Mouse (Mus musculus) cerebellum, postnatal 4 days (tissue): Measurements from ENCODE around the gene Hmgn3.
"Not testable (repeated sequence)": the region's sequence is repeated elsewhere in the genome, so short reads cannot be mapped to it uniquely, and the experiment has no call there.

Source experiments
- DNase-seq, 2 experiments: peaks; one replicate each; pipeline ENCODE4 v3.0.0; 2022; ENCODE audit warnings: low spot score in 2 of 2, mixed read lengths in 1 of 2

Hmgn3 gene

GRCm38 (mm10) chr9:83146446-83147188, at the start of gene Hmgn3:
Gene Hmgn3 (minus strand): TSS chr9:83146685.
- peak; percentile 85 to 89 for DNase-seq

GRCm38 (mm10) chr9:83195765-83196164, 49.3 kb upstream of the Hmgn3 start:
- DNase-seq, result no peak

DNA sequence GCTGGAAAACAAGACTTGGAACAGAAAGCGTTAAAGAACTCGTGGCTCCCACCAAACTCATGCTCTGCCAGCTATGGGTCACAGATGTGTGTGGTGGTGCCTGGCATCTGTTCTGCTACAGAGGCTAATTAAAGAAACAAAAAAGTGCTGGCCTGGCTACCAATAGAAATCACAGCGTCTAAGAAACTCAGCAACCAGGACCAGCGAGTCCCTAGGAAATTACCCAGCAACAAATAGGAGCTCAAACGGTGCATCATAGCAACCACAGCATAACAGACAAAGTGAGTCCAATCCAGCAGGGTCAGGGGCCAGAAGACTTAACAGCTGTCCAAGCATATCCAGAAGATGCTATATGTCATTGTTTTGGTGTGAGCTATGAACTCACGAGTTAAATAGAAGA, 48.5 kb upstream of the Hmgn3 start:
- DNase-seq, result no peak

DNA sequence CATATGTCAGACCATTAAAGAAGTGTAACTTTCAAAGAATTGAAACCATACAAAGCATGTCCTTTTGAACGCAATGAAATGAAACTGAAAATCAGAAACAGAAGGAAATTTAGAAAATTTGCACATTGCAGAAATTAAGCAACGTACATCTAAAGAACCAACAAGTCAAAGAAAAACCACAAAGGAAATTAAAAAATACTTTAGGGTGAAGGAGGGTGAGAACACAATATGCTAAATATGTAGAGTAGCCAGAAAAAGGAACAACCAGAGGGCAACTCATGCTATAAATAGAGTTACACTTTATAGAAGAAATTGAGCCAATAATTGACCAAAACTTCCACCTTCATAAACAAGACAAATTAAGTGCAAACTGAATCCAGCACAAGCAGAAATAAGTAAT, 41.3 kb upstream of the Hmgn3 start:
- DNase-seq, result no peak

- peak; percentile 41 to 65 for DNase-seq
Observed at GRCm38 (mm10) chr9:83145591-83146445, 667 bp downstream of the Hmgn3 start.

GRCm38 (mm10) chr9:83129831-83130230, 16.7 kb downstream of the Hmgn3 start:
- DNase-seq, result no peak

DNA sequence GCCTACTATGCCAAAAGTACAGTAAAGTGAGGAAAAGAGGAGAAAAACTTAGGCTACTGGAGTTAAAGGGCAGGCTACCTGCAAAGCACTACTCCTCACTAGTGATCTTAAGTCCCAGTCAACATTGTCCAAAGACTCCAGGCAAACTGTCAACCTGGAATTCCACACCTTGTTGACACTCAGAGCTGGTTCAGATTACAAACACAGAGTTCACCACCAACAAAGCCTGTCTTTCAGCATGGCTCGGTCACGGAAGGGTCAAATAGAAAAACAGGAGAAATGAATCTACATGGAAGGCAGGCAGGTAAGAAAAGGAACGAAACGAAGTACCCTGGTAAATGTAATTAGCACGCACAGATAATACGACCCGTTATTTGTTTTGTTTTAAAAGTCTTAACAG, 18.6 kb downstream of the Hmgn3 start:
- DNase-seq, result no peak

DNA sequence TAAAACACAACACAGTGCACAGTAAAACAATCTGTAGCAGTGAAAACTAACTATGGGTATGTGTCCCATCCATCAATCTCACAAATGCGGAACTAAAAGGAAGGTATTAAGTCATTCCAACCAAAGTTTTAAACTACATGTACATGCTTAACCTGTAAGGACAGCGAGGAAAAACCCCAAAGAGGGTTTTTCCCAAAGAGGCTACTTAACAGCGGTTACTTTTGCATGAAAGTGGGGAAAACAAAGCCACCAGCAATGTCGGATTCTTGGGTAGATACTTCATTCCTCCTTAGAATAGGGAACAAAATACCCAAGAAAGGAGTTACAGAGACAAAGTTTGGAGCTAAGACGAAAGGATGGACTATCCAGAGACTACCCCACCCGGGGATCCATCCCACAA, 20.0 kb downstream of the Hmgn3 start:
- not testable (repeated sequence) for DNase-seq

DNA sequence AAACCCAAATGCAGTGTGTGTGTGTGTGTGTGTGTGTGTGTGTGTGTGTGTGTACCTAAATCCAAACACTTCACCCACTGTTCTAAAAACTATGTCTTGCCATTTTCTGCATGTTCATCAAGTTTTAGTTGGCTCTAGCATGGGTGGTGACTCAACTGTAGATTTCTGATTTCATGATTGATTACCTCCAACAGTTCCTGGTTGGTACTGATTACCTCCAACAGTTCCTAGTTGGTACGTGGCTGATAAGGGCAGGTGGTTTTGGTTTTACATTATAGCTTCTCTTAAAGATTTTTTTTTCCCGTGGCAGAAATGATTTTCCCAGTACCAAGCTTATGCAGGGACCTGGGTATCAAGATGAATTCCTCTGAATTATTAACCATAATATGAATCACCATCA, 27.3 kb downstream of the Hmgn3 start:
- DNase-seq, result no peak

- no peak for DNase-seq
Observed at GRCm38 (mm10) chr9:83117486-83117885, 29.0 kb downstream of the Hmgn3 start.

DNA sequence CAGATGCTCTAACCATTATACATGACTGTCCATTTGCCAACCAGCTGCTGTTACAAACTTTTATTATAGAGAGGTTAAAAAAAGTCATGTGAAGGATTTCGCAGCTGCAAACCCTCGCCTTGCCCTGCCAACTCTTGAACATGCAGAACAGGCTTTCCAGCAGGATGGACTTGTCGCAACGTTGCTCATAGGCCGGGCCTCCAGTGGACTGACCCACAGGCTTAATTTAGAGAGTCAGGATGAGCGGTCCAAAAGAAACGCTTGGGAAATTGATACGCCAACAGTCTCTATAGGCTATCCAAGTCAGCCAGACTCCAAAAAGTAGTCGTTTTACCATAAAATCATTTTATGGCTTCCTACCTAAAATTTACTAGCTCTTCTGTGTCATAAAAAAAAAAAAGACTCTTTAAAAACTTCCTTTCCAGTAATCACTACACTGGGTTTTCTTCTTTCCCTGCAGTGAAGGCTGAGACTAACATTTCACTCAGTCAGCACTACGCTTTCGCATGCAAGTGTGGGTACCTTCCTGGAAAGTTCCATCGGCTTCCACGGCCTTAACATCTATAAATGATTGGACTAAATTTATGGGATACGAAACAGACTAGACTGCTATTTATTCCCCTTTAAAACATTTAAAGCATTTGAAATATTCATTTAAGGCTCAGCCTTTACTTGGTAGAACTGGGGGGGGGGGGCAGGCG, 29.6 kb downstream of the Hmgn3 start:
- DNase-seq, result no peak

- no peak for DNase-seq
Observed at GRCm38 (mm10) chr9:83115676-83116075, 30.8 kb downstream of the Hmgn3 start.

- no peak for DNase-seq
Observed at GRCm38 (mm10) chr9:83113800-83114217, 32.7 kb downstream of the Hmgn3 start.

DNA sequence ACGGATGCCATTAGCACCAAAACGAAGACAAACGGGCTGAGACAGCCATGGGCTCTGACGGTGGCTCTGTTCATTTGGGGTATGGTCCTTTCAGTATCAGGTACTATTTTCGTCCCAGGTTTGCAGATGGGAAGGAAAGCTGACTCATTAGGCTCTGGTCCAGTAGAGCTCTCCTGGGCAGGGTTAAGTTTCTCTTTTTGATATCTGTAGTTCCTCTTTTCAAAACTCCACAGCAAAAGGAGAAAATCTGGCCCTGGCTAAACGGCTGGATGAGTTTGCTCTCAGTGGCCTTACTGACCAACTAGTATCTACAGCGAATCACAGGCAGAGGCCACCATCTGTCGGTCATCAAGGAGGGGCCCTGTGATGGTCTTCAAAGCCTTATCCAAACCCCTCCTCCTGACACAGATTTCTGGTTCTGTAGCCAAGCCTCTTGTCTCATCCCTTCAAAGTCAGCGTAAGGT, 34.1 kb downstream of the Hmgn3 start:
- DNase-seq, result no peak

- no peak for DNase-seq
Observed at GRCm38 (mm10) chr9:83111789-83112188, 34.7 kb downstream of the Hmgn3 start.

DNA sequence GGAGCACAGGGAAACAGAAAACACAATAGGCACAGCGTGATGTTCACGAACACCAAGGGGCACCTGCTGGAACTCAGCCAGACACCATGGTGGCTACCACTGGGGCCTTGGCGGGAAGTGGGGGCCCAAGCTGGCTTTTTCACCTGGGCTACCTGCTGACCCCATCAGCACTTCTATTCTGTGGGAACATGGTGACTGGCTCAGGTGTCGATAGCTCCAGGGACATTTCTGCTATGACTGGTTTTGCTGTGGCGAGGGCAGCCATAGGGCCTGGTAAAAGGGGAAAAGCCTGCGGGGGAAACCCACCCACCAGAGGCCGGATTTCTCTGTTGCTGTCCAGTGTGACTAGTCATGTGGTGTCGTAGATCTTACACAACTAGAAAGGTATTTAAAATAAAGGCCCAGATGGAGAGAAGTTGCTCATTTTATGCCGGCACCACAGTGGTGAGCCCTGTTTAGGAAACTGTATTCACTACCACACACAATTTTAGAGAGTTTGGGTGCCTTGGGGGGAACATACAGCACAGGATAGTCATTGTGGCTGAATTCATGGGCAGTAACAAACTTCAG, 35.3 kb downstream of the Hmgn3 start:
- no peak for DNase-seq

DNA sequence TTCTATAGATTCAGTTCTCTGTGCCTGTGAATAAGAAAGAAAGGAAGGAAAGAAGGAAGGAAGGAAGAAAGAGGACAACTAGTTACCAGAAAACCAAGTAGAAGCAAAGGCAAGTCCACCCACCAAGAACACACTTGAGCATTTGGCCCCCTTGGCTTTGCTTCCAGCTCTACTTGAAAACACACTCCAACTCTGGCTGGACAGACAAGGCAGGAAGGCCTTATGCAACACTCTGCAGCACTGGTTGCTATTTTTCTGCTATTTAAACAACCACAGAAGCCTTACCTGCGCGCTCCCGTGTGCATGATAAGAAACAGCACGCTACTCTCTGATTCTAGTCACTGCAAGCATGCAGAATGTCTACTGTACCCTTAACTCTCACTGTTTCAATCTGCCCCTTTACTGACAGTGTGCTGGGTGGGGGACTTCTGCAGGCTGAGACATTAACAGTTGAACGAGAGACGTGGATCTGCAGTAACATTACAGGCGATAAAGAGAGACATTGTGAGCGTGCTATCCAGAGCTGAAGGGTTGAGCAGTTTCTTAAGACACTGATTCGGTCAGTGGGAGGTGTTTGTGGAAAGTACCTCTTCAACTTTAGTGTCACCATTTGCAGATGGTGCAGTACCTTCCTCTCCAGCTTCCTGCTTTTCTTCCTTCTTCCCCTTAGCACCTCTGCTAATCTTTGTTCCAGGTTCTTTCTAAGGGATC, 35.9 kb downstream of the Hmgn3 start:
- DNase-seq, result no peak

GRCm38 (mm10) chr9:83109705-83110104, 36.8 kb downstream of the Hmgn3 start:
- no peak for DNase-seq

- DNase-seq, result no peak
Observed at GRCm38 (mm10) chr9:83108821-83109220, 37.7 kb downstream of the Hmgn3 start.

GRCm38 (mm10) chr9:83103785-83104184, 42.7 kb downstream of the Hmgn3 start:
- DNase-seq, result no peak

GRCm38 (mm10) chr9:83101691-83102090, 44.8 kb downstream of the Hmgn3 start:
- DNase-seq, result no peak
